Mouse (Mus musculus): ENCODE measurements around the gene Rasa4.
A peak's percentile ranks its signal among the peaks of the same experiment; 100 is the strongest.

DNA sequence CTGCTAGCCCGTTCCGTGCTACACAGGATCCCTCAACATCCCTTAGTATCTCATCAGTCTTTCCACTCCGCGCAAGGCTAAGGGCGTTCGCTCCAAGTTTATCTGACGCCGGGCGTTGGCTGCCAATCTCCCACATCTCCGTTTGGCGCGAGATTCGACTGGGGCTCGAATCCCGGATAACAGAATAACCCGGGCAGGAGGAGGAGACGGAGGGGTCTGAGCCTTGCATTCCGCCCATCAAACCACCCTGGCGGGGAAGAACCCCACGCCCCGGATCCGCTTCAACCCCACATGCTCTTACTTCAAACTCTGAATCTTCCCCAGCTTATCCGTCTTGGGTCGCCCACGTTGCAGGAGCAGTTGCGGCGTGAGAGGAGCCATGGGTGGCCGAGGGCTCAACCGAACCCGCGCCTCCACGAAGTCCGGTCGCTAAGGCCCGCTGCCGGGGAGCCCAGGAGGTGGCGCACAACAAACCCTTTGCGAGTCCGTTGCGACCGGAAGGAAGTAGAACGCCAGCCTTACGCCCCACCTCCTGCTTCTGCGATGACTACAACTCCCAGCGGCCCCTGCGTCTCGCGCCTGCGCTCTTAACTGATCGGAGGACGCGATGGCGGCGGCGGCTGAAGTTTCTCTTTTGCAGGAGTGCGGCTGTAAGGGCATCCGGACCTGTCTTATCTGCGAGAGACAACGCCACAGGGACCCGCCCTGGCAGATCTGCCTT, 52.0 kb downstream of the Rasa4 start, which contains the start of the genes Lrwd1 and Alkbh4:
- TF ChIP-seq CTCF (IDR thresholded peaks at IDR 0.05) (peak; percentile 91), POLR2A (IDR thresholded peaks at IDR 0.05; ENCODE audit: insufficient read depth, low read depth, low read length) (peak; percentile 74)

Data from heart, adult 2 months (tissue).